Mouse (Mus musculus) testis, adult 2 months (tissue): ENCODE measurements around the gene Ankrd39. TPM values are rescaled to one million over a fixed set of nuclear protein-coding genes. Genes with fewer than 3 reads are reported as not detected.
"Not testable (repeated sequence)": the region's sequence is repeated elsewhere in the genome, so short reads cannot be mapped to it uniquely, and the experiment has no call there.

Experiments
- H3K27ac ChIP-seq: fragments of 200-500 bp; 2 replicates; pipeline ENCODE4 v1.5.1; 2012; ENCODE audit warnings: low read depth, low read length; ENCODE audit not compliant: control insufficient read depth, insufficient read depth
- H3K27me3 ChIP-seq: fragments of 200-500 bp; 2 replicates; pipeline ENCODE4 v1.6.1; 2012; ENCODE audit warnings: mild to moderate bottlenecking, low read length, moderate library complexity; ENCODE audit not compliant: control insufficient read depth, insufficient read depth
- H3K36me3 ChIP-seq: fragments of 200-500 bp; 2 replicates; pipeline ENCODE4 v1.6.1; 2012; ENCODE audit warnings: mild to moderate bottlenecking, low read length; ENCODE audit not compliant: control insufficient read depth, insufficient read depth
- H3K4me1 ChIP-seq: fragments of 200-500 bp; 2 replicates; pipeline ENCODE4 v1.6.1; 2012; ENCODE audit warnings: low read length; ENCODE audit not compliant: control insufficient read depth, insufficient read depth
- H3K4me3 ChIP-seq: fragments of 200-500 bp; 2 replicates; pipeline ENCODE4 v1.5.1; 2012; ENCODE audit warnings: low read depth, mild to moderate bottlenecking, low read length, moderate library complexity, mixed read lengths; ENCODE audit not compliant: control insufficient read depth
- CTCF ChIP-seq: fragments of 200-500 bp; IDR thresholded peaks from 2 replicates; pipeline ENCODE4 v1.5.1; 2012; ENCODE audit warnings: low read depth, mild to moderate bottlenecking, inconsistent platforms, low read length, moderate library complexity; ENCODE audit not compliant: control insufficient read depth, insufficient read depth, insufficient replicate concordance
- POLR2A ChIP-seq: fragments of 200-500 bp; IDR thresholded peaks from 2 replicates; pipeline ENCODE4 v1.6.1; 2012; ENCODE audit warnings: low read depth, mild to moderate bottlenecking, inconsistent platforms, low read length, moderate library complexity; ENCODE audit not compliant: control insufficient read depth
- polyA plus RNA-seq: library from polyadenylated mRNA; depleted of rRNA; stranded (reverse); fragments of >200 nt; gene quantifications from 2 replicates; pipeline ENCODE4 v1.2.3, GENCODE M21; 2012

Gene Ankrd39
- polyA plus RNA-seq, 1 experiment: 13.7 TPM

- Histone ChIP-seq H3K27me3 (no peaks in the 10 kb centered on the region), H3K4me3 (no peak overlapping the region), H3K4me1 (peaks cover 21% of the 10 kb centered on the region), H3K36me3 (no peaks in the 10 kb centered on the region; the same call in 1 of the 2 replicates), H3K27ac (no peak overlapping the region)
- TF ChIP-seq CTCF (no peak), POLR2A (no peak)
Observed at GRCm38 (mm10) chr1:36542925-36543324, 4.3 kb downstream of the Ankrd39 start.

GRCm38 (mm10) chr1:36541844-36542243 is 5.4 kb downstream of the Ankrd39 start:
- H3K4me1 ChIP-seq: peaks cover 13% of the 10 kb centered on the region
- H3K36me3 ChIP-seq: no peaks in the 10 kb centered on the region; the same call in 1 of the 2 replicates
- no peaks in the 10 kb centered on the region for H3K27me3 ChIP-seq
- no peak for TF ChIP-seq CTCF
- TF ChIP-seq POLR2A: no peak
- H3K4me3 ChIP-seq: no peak overlapping the region
- H3K27ac ChIP-seq: no peak overlapping the region

GRCm38 (mm10) chr1:36540807-36541206 is 6.4 kb downstream of the Ankrd39 start:
- Histone ChIP-seq H3K36me3 (no peaks in the 10 kb centered on the region; the same call in 1 of the 2 replicates), H3K27me3 (no peaks in the 10 kb centered on the region), H3K4me3 (peak overlapping the region; percentile 45), H3K4me1 (peaks cover 8% of the 10 kb centered on the region), H3K27ac (no peak overlapping the region)
- TF ChIP-seq POLR2A (no peak), CTCF (no peak)

- H3K27me3 ChIP-seq: no peaks in the 10 kb centered on the region
- peak overlapping the region; percentile 28; the same call in 1 of the 2 replicates for H3K4me3 ChIP-seq
- H3K27ac ChIP-seq: no peak overlapping the region
- TF ChIP-seq CTCF (no peak), POLR2A (no peak)
- H3K36me3 ChIP-seq: no peaks in the 10 kb centered on the region; the same call in 1 of the 2 replicates
- peaks cover 5% of the 10 kb centered on the region; the same call in 1 of the 2 replicates for H3K4me1 ChIP-seq
Observed at GRCm38 (mm10) chr1:36540132-36540531, 7.1 kb downstream of the Ankrd39 start.

- H3K36me3 ChIP-seq: no peaks in the 10 kb centered on the region; the same call in 1 of the 2 replicates
- no peaks in the 10 kb centered on the region for H3K27me3 ChIP-seq
- H3K4me1 ChIP-seq: peaks cover 5% of the 10 kb centered on the region; the same call in 1 of the 2 replicates
- H3K27ac ChIP-seq: no peak within 1 kb of the TSS
- no peak within 1 kb of the TSS for H3K4me3 ChIP-seq
- TF ChIP-seq POLR2A (no peak), CTCF (no peak)
Observed at GRCm38 (mm10) chr1:36539186-36539585, 8.1 kb downstream of the Ankrd39 start, which contains the start of gene Gm42417. Gene Gm42417 (minus strand): TSS chr1:36539429.

- TF ChIP-seq CTCF (no peak), POLR2A (no peak)
- Histone ChIP-seq H3K4me3 (no peak overlapping the region), H3K27ac (no peak overlapping the region), H3K36me3 (no peaks in the 10 kb centered on the region; the same call in 1 of the 2 replicates), H3K27me3 (no peaks in the 10 kb centered on the region), H3K4me1 (peaks cover 5% of the 10 kb centered on the region; the same call in 1 of the 2 replicates)
Observed at GRCm38 (mm10) chr1:36538727-36539126, 8.5 kb downstream of the Ankrd39 start.

GRCm38 (mm10) chr1:36536783-36537182 is 10.5 kb downstream of the Ankrd39 start, which contains the start of gene Ankrd23:
Gene Ankrd23 (minus strand): TSS chr1:36536883.
- not testable (repeated sequence) for H3K27ac ChIP-seq, H3K36me3 ChIP-seq, H3K27me3 ChIP-seq, H3K4me3 ChIP-seq, H3K4me1 ChIP-seq

GRCm38 (mm10) chr1:36536397-36536728 is 10.9 kb downstream of the Ankrd39 start:
- Histone ChIP-seq H3K4me3 (no peak overlapping the region), H3K27me3 (no peaks in the 10 kb centered on the region), H3K4me1 (peaks cover 7% of the 10 kb centered on the region; the same call in 1 of the 2 replicates), H3K36me3 (no peaks in the 10 kb centered on the region; the same call in 1 of the 2 replicates), H3K27ac (no peak overlapping the region)
- TF ChIP-seq POLR2A (no peak), CTCF (no peak)
